Mouse (Mus musculus): ENCODE measurements around the gene Atg9a.

GRCm38 (mm10) chr1:75218227-75219001, 26.4 kb upstream of the Atg9a start:
- TF ChIP-seq CTCF (IDR thresholded peaks at IDR 0.05; ENCODE audit: low read depth, low read length) (no peak), POLR2A (IDR thresholded peaks at IDR 0.05; ENCODE audit: insufficient read depth, low read length) (no peak), EP300 (IDR thresholded peaks at IDR 0.05; ENCODE audit: insufficient read depth, low read depth, low read length) (0 out of 2 replicates have a peak, but pooled peaks have one; percentile 4)

All from ES-Bruce4 (cell line).